Mouse (Mus musculus): ENCODE results near the gene Cdkal1.

DNA sequence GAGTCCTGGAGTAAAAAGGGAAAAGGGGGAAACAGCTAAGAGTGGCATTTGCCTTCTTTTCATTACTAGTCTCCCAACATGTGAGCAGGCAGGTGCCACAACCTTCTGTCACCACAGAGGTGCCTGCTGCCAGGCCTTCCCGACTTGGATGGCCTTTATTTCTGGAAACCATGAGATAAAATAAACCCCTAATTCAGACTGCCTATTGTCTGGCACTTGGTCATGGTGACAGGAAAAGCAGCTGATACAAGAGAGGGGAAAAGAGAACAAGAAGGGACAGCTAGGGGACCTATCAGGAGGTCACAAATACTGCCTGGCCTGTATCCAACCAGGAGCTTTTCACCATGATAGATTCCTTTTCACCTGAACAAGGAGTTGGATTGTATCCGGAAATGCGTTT, 466.6 kb downstream of the Cdkal1 start:
- TF ChIP-seq E2F4 (IDR thresholded peaks at IDR 0.05; ENCODE audit: insufficient read depth) (no peak), POLR2A (IDR thresholded peaks at IDR 0.05; ENCODE audit: insufficient read length, low read depth) (no peak), MYOG (IDR thresholded peaks at IDR 0.05; ENCODE audit: control insufficient read depth in 1 of 3, insufficient read depth in 1 of 3, insufficient read length in 2 of 3, low read depth in 2 of 3) (no peak), USF1 (IDR thresholded peaks at IDR 0.05; ENCODE audit: low read depth) (no peak), MYOD1 (IDR thresholded peaks at IDR 0.05; ENCODE audit: control insufficient read depth in 1 of 3, insufficient read length in 2 of 3, low read depth in 2 of 3) (no peak)

Measured in myocyte (in vitro differentiated cells).